In the genomic region with DNA sequence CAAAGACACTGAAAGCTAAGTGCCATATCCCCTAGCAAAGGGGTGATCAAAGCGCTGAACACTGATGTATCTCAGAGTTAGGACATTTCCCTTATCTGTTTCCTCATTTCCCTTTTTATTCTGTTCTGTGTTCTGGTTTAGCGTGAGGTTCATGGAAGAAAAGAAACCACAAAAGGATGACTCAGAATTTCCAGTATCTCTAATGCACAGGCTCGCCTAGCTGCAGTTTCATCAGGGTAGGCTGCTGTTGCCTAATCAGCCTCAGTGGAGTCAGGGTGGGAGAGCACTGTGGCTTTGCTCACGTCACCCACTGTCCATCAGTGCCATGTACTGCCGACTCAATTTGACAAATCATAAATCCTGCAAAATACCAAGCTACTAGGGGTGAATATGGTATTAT, we compare ENCODE assay signal across 9 mouse cellular contexts.
A peak's percentile ranks its signal among the peaks of the same experiment; 100 is the strongest.
DNase-seq lines count a peak whose midpoint lies in the region; ATAC-seq and TF ChIP-seq lines count a peak whose summit lies in the region.
"Had no signal": no experiment of that assay in that cellular context is flagged by ENCODE, and none has a peak within 500 bp of the region (broad histone marks: within the 10 kb centered on the region; RNA-seq: fewer than 3 reads in every experiment).

No protein-coding gene starts in this region.

- no peak for TF ChIP-seq POLR2A in CH12.LX (IDR thresholded peaks at IDR 0.05; ENCODE audit: low read depth, low read length)

- TF ChIP-seq EP300 in CH12.LX (IDR thresholded peaks at IDR 0.05; ENCODE audit: low read length), result peak; percentile 90

- H3K4me3 ChIP-seq in forebrain, embryonic 13.5 days, result no peak overlapping the region
- H3K4me3 ChIP-seq in forebrain, postnatal 0 days (ENCODE audit: low read depth, low read length), result no peak overlapping the region
- no peak overlapping the region for H3K4me3 ChIP-seq in CH12.LX (replicated peaks in 1 of 3; ENCODE audit: low read depth in 2 of 3, low read length in 2 of 3, poor library complexity in 1 of 3)
- H3K4me3 ChIP-seq in intestine, embryonic 16.5 days (ENCODE audit: low read length), result no peak overlapping the region

- no peak for TF ChIP-seq CTCF in forebrain, postnatal 0 days (IDR thresholded peaks at IDR 0.05; ENCODE audit: low read depth)
- TF ChIP-seq CTCF in CH12.LX (conservative IDR thresholded peaks at IDR 0.05 in 1 of 2, IDR thresholded peaks at IDR 0.05 in 1 of 2; ENCODE audit: low read depth in 2 of 2, low read length in 2 of 2), result no peak

- dilution Hi-C loops in CH12.LX (cut with MboI; ENCODE audit: extremely low pct_ligation_motif_present, extremely low pct_unique_long_range_greater_than_20kb, low sequenced_read_pairs), result no loop called here

- H3K9ac ChIP-seq in forebrain, embryonic 13.5 days, result no peak overlapping the region
- H3K9ac ChIP-seq in forebrain, postnatal 0 days, result no peak overlapping the region
- no peak overlapping the region for H3K9ac ChIP-seq in CH12.LX (ENCODE audit: insufficient read depth, low read depth)
- H3K9ac ChIP-seq in intestine, embryonic 16.5 days (ENCODE audit: low read depth, low read length), result no peak overlapping the region

- H3K27ac ChIP-seq in forebrain, embryonic 13.5 days, result 0 out of 2 replicates have a peak overlapping the region, but pooled peaks have one; percentile 31
- H3K27ac ChIP-seq in forebrain, postnatal 0 days (ENCODE audit: low read depth, low read length), result no peak overlapping the region
- H3K27ac ChIP-seq in CH12.LX (ENCODE audit: insufficient read depth, low read depth), result no peak overlapping the region
- no peak overlapping the region for H3K27ac ChIP-seq in intestine, embryonic 16.5 days (ENCODE audit: low read length)
- H3K27ac ChIP-seq: kidney, postnatal 0 days had no signal

- no peaks in the 10 kb centered on the region for H3K9me3 ChIP-seq in forebrain, embryonic 13.5 days (replicated peaks)
- H3K9me3 ChIP-seq in forebrain, postnatal 0 days (ENCODE audit: low read length), result no peaks in the 10 kb centered on the region
- H3K9me3 ChIP-seq in CH12.LX (replicated peaks; ENCODE audit: low read length), result no peaks in the 10 kb centered on the region
- no peaks in the 10 kb centered on the region for H3K9me3 ChIP-seq in intestine, embryonic 16.5 days (ENCODE audit: control insufficient read depth, low read length)

- no peaks in the 10 kb centered on the region for H3K36me3 ChIP-seq in forebrain, embryonic 13.5 days (ENCODE audit: poor library complexity, severe bottlenecking)
- H3K36me3 ChIP-seq in forebrain, postnatal 0 days (ENCODE audit: insufficient read depth), result no peaks in the 10 kb centered on the region
- no peaks in the 10 kb centered on the region for H3K36me3 ChIP-seq in CH12.LX (replicated peaks in 1 of 2; ENCODE audit: control insufficient read depth in 1 of 2, insufficient read depth in 1 of 2, low read length in 1 of 2)
- no peaks in the 10 kb centered on the region for H3K36me3 ChIP-seq in intestine, embryonic 16.5 days (ENCODE audit: control insufficient read depth, insufficient read depth, low read length)

- no peak overlapping the region for H3K4me2 ChIP-seq in forebrain, embryonic 13.5 days
- no peak overlapping the region for H3K4me2 ChIP-seq in forebrain, postnatal 0 days (ENCODE audit: low read depth)
- H3K4me2 ChIP-seq in CH12.LX (ENCODE audit: insufficient read depth, low read depth, poor library complexity, severe bottlenecking), result no peak overlapping the region
- no peak overlapping the region for H3K4me2 ChIP-seq in intestine, embryonic 16.5 days (ENCODE audit: low read depth, low read length)

- no peaks in the 10 kb centered on the region for H3K27me3 ChIP-seq in forebrain, embryonic 13.5 days
- no peaks in the 10 kb centered on the region for H3K27me3 ChIP-seq in forebrain, postnatal 0 days (ENCODE audit: insufficient read depth, low read length)
- H3K27me3 ChIP-seq in CH12.LX (replicated peaks), result no peaks in the 10 kb centered on the region
- H3K27me3 ChIP-seq in intestine, embryonic 16.5 days (replicated peaks; ENCODE audit: control insufficient read depth, insufficient read depth, low read length), result no peaks in the 10 kb centered on the region

- H3K4me1 ChIP-seq in forebrain, embryonic 13.5 days, result peaks cover 11% of the 10 kb centered on the region; the same call in 1 of the 2 replicates
- H3K4me1 ChIP-seq in forebrain, postnatal 0 days (ENCODE audit: insufficient read depth), result no peaks in the 10 kb centered on the region
- peaks cover 4 to 10% of the 10 kb centered on the region in 2 experiments; a peak in 3 of 4 replicates for H3K4me1 ChIP-seq in CH12.LX (ENCODE audit: control insufficient read depth in 1 of 2, insufficient read depth in 2 of 2)
- H3K4me1 ChIP-seq in intestine, embryonic 16.5 days (ENCODE audit: control insufficient read depth, insufficient read depth, low read length), result no peaks in the 10 kb centered on the region

- no peaks in the 10 kb centered on the region for H3K79me2 ChIP-seq in CH12.LX (replicated peaks; ENCODE audit: control insufficient read depth, extremely low read depth, insufficient read depth, poor library complexity, severe bottlenecking)

- TF ChIP-seq RAD21 in CH12.LX (IDR thresholded peaks at IDR 0.05; ENCODE audit: low read depth, low read length), result no peak; the same call in 1 of the 2 replicates

- WGBS in forebrain, embryonic 13.5 days, result 49% methylated on average over 5 of the region's 5 CpGs
- 57% methylated on average over 5 of the region's 5 CpGs for whole genome bisulfite sequencing in forebrain, postnatal 0 days
- 75% methylated on average over 5 of the region's 5 CpGs for WGBS in intestine, embryonic 16.5 days

- in situ Hi-C loops in CH12.LX (cut with MboI; ENCODE audit: low pct_ligation_motif_present, low pct_unique_long_range_greater_than_20kb, low sequenced_read_pairs), result no loop called here

- ATAC-seq in forebrain, embryonic 13.5 days, result peak; percentile 50; the same call in 1 of the 2 replicates
- ATAC-seq in forebrain, postnatal 0 days, result no peak
- no peak for ATAC-seq in intestine, embryonic 16.5 days

- DNase-seq in forebrain, postnatal 0 days, result no peak
- DNase-seq in CH12.LX (ENCODE audit: extremely low read depth), result peak; percentile 85
- peak; percentile 77 for DNase-seq in fibroblast of lung, adult 2 months (ENCODE audit: low read depth)
- DNase-seq in lung, postnatal 10 days, result peak; percentile 5
- DNase-seq in thymus, postnatal 25 days, result no peak
- no peak for DNase-seq in embryo, embryonic 10 days (ENCODE audit: low spot score)

TF ChIP-seq in CH12.LX, 34 proteins besides CTCF, POLR2A, EP300 and RAD21:
- TF ChIP-seq ZC3H11A (IDR thresholded peaks at IDR 0.05; ENCODE audit: low read depth, low read length) (no peak), BHLHE40 (IDR thresholded peaks at IDR 0.05; ENCODE audit: low read depth, low read length) (peak; percentile 33; the same call in 1 of the 2 replicates), NELFE (IDR thresholded peaks at IDR 0.05; ENCODE audit: low read depth, low read length) (no peak), JUND (conservative IDR thresholded peaks at IDR 0.05; ENCODE audit: low read depth, low read length) (peak; percentile 97), RCOR1 (conservative IDR thresholded peaks at IDR 0.05; ENCODE audit: low read depth, low read length) (no peak), E2F4 (IDR thresholded peaks at IDR 0.05; ENCODE audit: insufficient replicate concordance, low read depth, low read length) (no peak), JUN (IDR thresholded peaks at IDR 0.05; ENCODE audit: insufficient read depth, low read depth, low read length) (peak; percentile 89), IRF4 (IDR thresholded peaks at IDR 0.05; ENCODE audit: low read depth, low read length) (peak; percentile 61), ETS1 (conservative IDR thresholded peaks at IDR 0.05; ENCODE audit: low read depth, low read length) (peak; percentile 74), POLR2AphosphoS2 (IDR thresholded peaks at IDR 0.05; ENCODE audit: low read depth, low read length) (no peak), CHD1 (IDR thresholded peaks at IDR 0.05; ENCODE audit: low read depth, low read length) (no peak), USF1 (IDR thresholded peaks at IDR 0.05; ENCODE audit: low read depth, low read length) (no peak), GABPA (IDR thresholded peaks at IDR 0.05; ENCODE audit: insufficient replicate concordance, low read depth, low read length) (no peak), SIN3A (IDR thresholded peaks at IDR 0.05; ENCODE audit: low read length) (no peak)

Comparison
In these comparisons a context has a peak if more than half of its experiments do, and no peak if none do; other contexts are left out.
1. DNase-seq: peak in CH12.LX (single experiment), fibroblast of lung, adult 2 months (single experiment) and lung, postnatal 10 days (single experiment); none in forebrain, postnatal 0 days (single experiment), thymus, postnatal 25 days (single experiment) and embryo, embryonic 10 days (single experiment).